19 mouse cellular contexts compared by ENCODE assay signal in genomic region chr8:104108048-104108447, GRCm38 (mm10). TPM values are rescaled to one million over a fixed set of nuclear protein-coding genes. Genes with fewer than 3 reads are reported as not detected.
A peak's percentile ranks its signal among the peaks of the same experiment; 100 is the strongest.
DNase-seq lines count a peak whose midpoint lies in the region; ATAC-seq and TF ChIP-seq lines count a peak whose summit lies in the region.
"Had no signal": no experiment of that assay in that cellular context is flagged by ENCODE, and none has a peak within 500 bp of the region (broad histone marks: within the 10 kb centered on the region; RNA-seq: fewer than 3 reads in every experiment).

No protein-coding gene starts in this region.

- 0 out of 2 replicates have a peak overlapping the region, but pooled peaks have one; percentile 31 for H3K9ac ChIP-seq in limb, embryonic 14.5 days (ENCODE audit: low read depth, low read length, severe bottlenecking)
- H3K9ac ChIP-seq in intestine, embryonic 16.5 days (ENCODE audit: low read depth, low read length), result no peak overlapping the region
- H3K9ac ChIP-seq: hindbrain, embryonic 14.5 days; liver, embryonic 15.5 days had no signal

- no peak overlapping the region for H3K4me2 ChIP-seq in limb, embryonic 14.5 days (replicated peaks; ENCODE audit: low read depth, low read length, severe bottlenecking)
- H3K4me2 ChIP-seq in intestine, embryonic 16.5 days (ENCODE audit: low read depth, low read length), result no peak overlapping the region
- H3K4me2 ChIP-seq: hindbrain, embryonic 14.5 days; liver, embryonic 15.5 days had no signal

- H3K9me3 ChIP-seq in limb, embryonic 14.5 days (ENCODE audit: control insufficient read depth, low read length), result no peaks in the 10 kb centered on the region
- H3K9me3 ChIP-seq in limb, embryonic 10.5 days (replicated peaks), result no peaks in the 10 kb centered on the region
- H3K9me3 ChIP-seq in intestine, embryonic 16.5 days (ENCODE audit: control insufficient read depth, low read length), result no peaks in the 10 kb centered on the region
- H3K9me3 ChIP-seq: liver, embryonic 15.5 days had no signal

- no peak overlapping the region for H3K27ac ChIP-seq in limb, embryonic 14.5 days (replicated peaks; ENCODE audit: low read depth, low read length)
- H3K27ac ChIP-seq in limb, embryonic 10.5 days, result no peak overlapping the region
- no peak overlapping the region for H3K27ac ChIP-seq in intestine, embryonic 16.5 days (ENCODE audit: low read length)
- H3K27ac ChIP-seq: hindbrain, embryonic 14.5 days; liver, embryonic 15.5 days had no signal

- H3K4me3 ChIP-seq in limb, embryonic 14.5 days (replicated peaks; ENCODE audit: low read length), result no peak overlapping the region
- no peak overlapping the region for H3K4me3 ChIP-seq in limb, embryonic 10.5 days
- H3K4me3 ChIP-seq in intestine, embryonic 16.5 days (ENCODE audit: low read length), result no peak overlapping the region
- H3K4me3 ChIP-seq: liver, embryonic 15.5 days; megakaryocyte, embryonic 14.5 days had no signal

- no peak for DNase-seq in frontal cortex, postnatal 36 days (ENCODE audit: low spot score in 2 of 2)
- DNase-seq in limb, embryonic 14.5 days (ENCODE audit: low spot score), result no peak
- DNase-seq in limb, embryonic 10.5 days (ENCODE audit: low spot score), result no peak
- peak; percentile 45 for DNase-seq in Muller cell, postnatal 12 days (ENCODE audit: inconsistent ontology term)
- DNase-seq in MN1 (ENCODE audit: low spot score), result no peak
- no peak for DNase-seq in thymus, adult 18-20 months
- DNase-seq: B cell, adult 2 months; cerebellum, adult 2 months; heart, postnatal 10 days; kidney, adult 2 months; layer of hippocampus, postnatal 36 days; right cerebral cortex, postnatal 4 days; thymus, postnatal 4 days had no signal

- TF ChIP-seq POLR2A in limb, embryonic 14.5 days (IDR thresholded peaks at IDR 0.05; ENCODE audit: borderline replicate concordance, extremely low read depth, insufficient read depth, insufficient read length), result no peak

- ATAC-seq in frontal cortex, adult (ENCODE audit: low TSS enrichment), result peak; percentile 28
- ATAC-seq in limb, embryonic 14.5 days (ENCODE audit: low FRiP score, low read depth), result no peak
- peak; percentile 23; the same call in 1 of the 2 replicates for ATAC-seq in intestine, embryonic 16.5 days
- ATAC-seq: midbrain, embryonic 16.5 days had no signal

- WGBS in limb, embryonic 14.5 days, result 39% methylated on average over 5 of the region's 5 CpGs
- WGBS in limb, embryonic 10.5 days, result 59% methylated on average over 5 of the region's 5 CpGs
- 39% methylated on average over 5 of the region's 5 CpGs for WGBS in intestine, embryonic 16.5 days

- H3K27me3 ChIP-seq in limb, embryonic 14.5 days (ENCODE audit: control insufficient read depth, insufficient read depth, low read length), result no peaks in the 10 kb centered on the region
- no peaks in the 10 kb centered on the region for H3K27me3 ChIP-seq in limb, embryonic 10.5 days (ENCODE audit: low read depth, poor library complexity, severe bottlenecking)
- no peaks in the 10 kb centered on the region for H3K27me3 ChIP-seq in intestine, embryonic 16.5 days (replicated peaks; ENCODE audit: control insufficient read depth, insufficient read depth, low read length)
- H3K27me3 ChIP-seq: liver, embryonic 15.5 days had no signal

- H3K4me1 ChIP-seq in limb, embryonic 14.5 days (ENCODE audit: control insufficient read depth, insufficient read depth, low read length), result no peaks in the 10 kb centered on the region
- peaks cover 5% of the 10 kb centered on the region; the same call in 1 of the 2 replicates for H3K4me1 ChIP-seq in limb, embryonic 10.5 days
- H3K4me1 ChIP-seq in intestine, embryonic 16.5 days (ENCODE audit: control insufficient read depth, insufficient read depth, low read length), result peaks cover 8% of the 10 kb centered on the region
- H3K4me1 ChIP-seq: liver, embryonic 15.5 days had no signal

- H3K36me3 ChIP-seq in limb, embryonic 14.5 days (ENCODE audit: control insufficient read depth, insufficient read depth, low read length), result no peaks in the 10 kb centered on the region
- H3K36me3 ChIP-seq in limb, embryonic 10.5 days, result no peaks in the 10 kb centered on the region
- no peaks in the 10 kb centered on the region for H3K36me3 ChIP-seq in intestine, embryonic 16.5 days (ENCODE audit: control insufficient read depth, insufficient read depth, low read length)
- H3K36me3 ChIP-seq: liver, embryonic 15.5 days had no signal

RNA-seq across cellular contexts. Expression of gene Cdh5, which starts 6.6 kb away (rescaled TPM):
- 58.0 and 62.1 TPM in 2 replicates for polyA plus RNA-seq in limb, embryonic 14.5 days (2012; rRNA removed)
- 34.1 and 34.6 TPM in 2 replicates for polyA plus RNA-seq in limb, embryonic 14.5 days (2014; fragmentation: Nextera tagmentation; extraction: Ambion mirVana)
- 17.5 and 19.8 TPM in 2 replicates for polyA plus RNA-seq in limb, embryonic 10.5 days (2016; fragmentation: Nextera tagmentation; extraction: Ambion mirVana)
- 17.8 and 19.7 TPM in 2 replicates for polyA plus RNA-seq in intestine, embryonic 16.5 days (2015; fragmentation: Nextera tagmentation; extraction: Ambion mirVana)
